Mouse (Mus musculus) lung, postnatal 0 days (tissue): Measurements from ENCODE around the gene Igfbp4.

ENCODE experiments used
- CTCF ChIP-seq: IDR thresholded peaks from 2 replicates; pipeline ENCODE4 v1.5.1; 2016; ENCODE audit warnings: antibody characterized with exemption, mild to moderate bottlenecking
- EP300 ChIP-seq: IDR thresholded peaks from 2 replicates; pipeline ENCODE4 v1.6.1; 2016; ENCODE audit warnings: antibody characterized with exemption, mild to moderate bottlenecking, control low read depth

- no peak for TF ChIP-seq CTCF
- TF ChIP-seq EP300: no peak
These were observed 30.8 kb downstream of the Igfbp4 start for GRCm38 (mm10) chr11:99071866-99072265.
